9 mouse cellular contexts compared by ENCODE assay signal in the genomic region with DNA sequence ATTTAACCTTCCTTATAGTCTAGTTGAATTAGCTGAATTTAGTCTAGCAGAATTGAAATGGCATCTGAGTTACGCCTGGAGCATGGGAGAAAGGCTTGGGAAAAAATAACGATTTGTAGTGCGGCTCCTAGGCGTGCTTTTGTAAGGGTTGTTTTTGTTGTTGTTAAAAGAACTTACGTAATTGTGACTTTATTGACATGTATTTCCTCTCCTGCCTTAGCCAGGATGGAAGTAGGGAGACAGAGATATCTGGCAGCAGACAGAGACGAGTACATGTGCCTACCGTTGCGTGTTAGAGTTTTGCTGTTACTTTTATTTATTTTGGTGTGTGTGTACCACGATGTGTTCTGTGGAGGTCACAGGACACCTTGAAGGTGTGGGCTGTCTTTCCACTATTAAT. TPM values are rescaled to one million over a fixed set of nuclear protein-coding genes. Genes with fewer than 3 reads are reported as not detected.
A peak's percentile ranks its signal among the peaks of the same experiment; 100 is the strongest.
DNase-seq lines count a peak whose midpoint lies in the region; ATAC-seq and TF ChIP-seq lines count a peak whose summit lies in the region.
"Had no signal": no experiment of that assay in that cellular context is flagged by ENCODE, and none has a peak within 500 bp of the region (broad histone marks: within the 10 kb centered on the region; RNA-seq: fewer than 3 reads in every experiment).

No protein-coding gene starts in this region.

- no peak overlapping the region for H3K27ac ChIP-seq in heart, postnatal 0 days (ENCODE audit: low read depth)
- H3K27ac ChIP-seq in embryonic facial prominence, embryonic 10.5 days (replicated peaks), result no peak overlapping the region
- no peak overlapping the region for H3K27ac ChIP-seq in hindbrain, embryonic 14.5 days
- no peak overlapping the region for H3K27ac ChIP-seq in midbrain, embryonic 12.5 days (replicated peaks)

- no peak for ATAC-seq in heart, postnatal 0 days (ENCODE audit: insufficient read depth, low read depth)
- no peak for ATAC-seq in hindbrain, embryonic 14.5 days (ENCODE audit: low FRiP score)
- ATAC-seq in midbrain, embryonic 12.5 days (ENCODE audit: low FRiP score, low read depth), result no peak

- no peak for DNase-seq in heart, postnatal 0 days (ENCODE audit: low spot score)
- DNase-seq in heart, adult 9 months (ENCODE audit: low spot score in 2 of 2), result no peak
- no peak for DNase-seq in embryonic facial prominence, embryonic 10.5 days (ENCODE audit: low spot score)
- DNase-seq in hindbrain, embryonic 14.5 days (ENCODE audit: low spot score), result no peak
- DNase-seq in adrenal gland, postnatal 36 days, result no peak
- no peak for DNase-seq in adrenal gland, adult 2 months
- DNase-seq in gastrocnemius, postnatal 36 days, result no peak
- DNase-seq: kidney, postnatal 10 days had no signal

- no peak for TF ChIP-seq CTCF in heart, postnatal 0 days (IDR thresholded peaks at IDR 0.05; ENCODE audit: low read depth)

- H3K4me3 ChIP-seq in heart, postnatal 0 days (ENCODE audit: low read depth, low read length), result peak overlapping the region; percentile 96
- H3K4me3 ChIP-seq in embryonic facial prominence, embryonic 10.5 days, result peak overlapping the region; percentile 99
- H3K4me3 ChIP-seq in hindbrain, embryonic 14.5 days (replicated peaks; ENCODE audit: low read length), result peak overlapping the region; percentile 88
- H3K4me3 ChIP-seq in midbrain, embryonic 12.5 days, result peak overlapping the region; percentile 96

- 0 out of 2 replicates have a peak overlapping the region, but pooled peaks have one; percentile 98 for H3K9ac ChIP-seq in heart, postnatal 0 days (replicated peaks; ENCODE audit: low read depth, low read length)
- H3K9ac ChIP-seq in hindbrain, embryonic 14.5 days, result peak overlapping the region; percentile 96
- peak overlapping the region; percentile 96 for H3K9ac ChIP-seq in midbrain, embryonic 12.5 days (replicated peaks)

- H3K36me3 ChIP-seq in heart, postnatal 0 days (replicated peaks; ENCODE audit: control insufficient read depth, insufficient read depth, low read length), result no peaks in the 10 kb centered on the region
- H3K36me3 ChIP-seq in embryonic facial prominence, embryonic 10.5 days (replicated peaks), result no peaks in the 10 kb centered on the region
- H3K36me3 ChIP-seq in hindbrain, embryonic 14.5 days (replicated peaks; ENCODE audit: control insufficient read depth, insufficient read depth), result no peaks in the 10 kb centered on the region
- H3K36me3 ChIP-seq in midbrain, embryonic 12.5 days, result no peaks in the 10 kb centered on the region

- no peaks in the 10 kb centered on the region for H3K27me3 ChIP-seq in heart, postnatal 0 days (ENCODE audit: control insufficient read depth, insufficient read depth, low read length)
- no peaks in the 10 kb centered on the region for H3K27me3 ChIP-seq in embryonic facial prominence, embryonic 10.5 days (replicated peaks; ENCODE audit: low read depth, poor library complexity, severe bottlenecking)
- no peaks in the 10 kb centered on the region for H3K27me3 ChIP-seq in hindbrain, embryonic 14.5 days (ENCODE audit: control insufficient read depth, insufficient read depth, low read length)
- H3K27me3 ChIP-seq in midbrain, embryonic 12.5 days, result no peaks in the 10 kb centered on the region

- H3K4me1 ChIP-seq in heart, postnatal 0 days (ENCODE audit: control insufficient read depth, insufficient read depth), result peaks cover 23% of the 10 kb centered on the region
- H3K4me1 ChIP-seq in embryonic facial prominence, embryonic 10.5 days, result peaks cover 61% of the 10 kb centered on the region
- peaks cover 37% of the 10 kb centered on the region for H3K4me1 ChIP-seq in hindbrain, embryonic 14.5 days (replicated peaks; ENCODE audit: control insufficient read depth, insufficient read depth, low read length)
- H3K4me1 ChIP-seq in midbrain, embryonic 12.5 days, result peaks cover 36% of the 10 kb centered on the region

- H3K4me2 ChIP-seq in heart, postnatal 0 days (ENCODE audit: low read depth, low read length), result peak overlapping the region; percentile 91
- peak overlapping the region; percentile 83 for H3K4me2 ChIP-seq in hindbrain, embryonic 14.5 days (replicated peaks)
- H3K4me2 ChIP-seq in midbrain, embryonic 12.5 days (replicated peaks), result peak overlapping the region; percentile 82

- no peak for TF ChIP-seq EP300 in heart, postnatal 0 days (IDR thresholded peaks at IDR 0.05; ENCODE audit: low read depth)

- WGBS in heart, postnatal 0 days, result 51% methylated on average over 9 of the region's 9 CpGs
- WGBS in embryonic facial prominence, embryonic 10.5 days, result 51% methylated on average over 9 of the region's 9 CpGs
- WGBS in hindbrain, embryonic 14.5 days, result 62% methylated on average over 9 of the region's 9 CpGs
- WGBS in midbrain, embryonic 12.5 days, result 69% methylated on average over 9 of the region's 9 CpGs

- no peaks in the 10 kb centered on the region for H3K9me3 ChIP-seq in heart, postnatal 0 days (replicated peaks; ENCODE audit: control insufficient read depth, low read length)
- no peaks in the 10 kb centered on the region for H3K9me3 ChIP-seq in embryonic facial prominence, embryonic 10.5 days
- no peaks in the 10 kb centered on the region for H3K9me3 ChIP-seq in hindbrain, embryonic 14.5 days (ENCODE audit: control insufficient read depth, low read length)
- no peaks in the 10 kb centered on the region for H3K9me3 ChIP-seq in midbrain, embryonic 12.5 days

- intact Hi-C loops in gastrocnemius, postnatal 36 days (cut with DNase I), result no loop called here

RNA-seq across cellular contexts. Expression of gene Ryk, which starts 1.6 kb away (rescaled TPM):
- total RNA-seq in heart, postnatal 0 days (2014; rRNA removed; ENCODE audit: low replicate concordance), result 60.2 and 66.1 TPM in 2 replicates
- 8.2 and 8.8 TPM in 2 replicates for polyA plus RNA-seq in heart, postnatal 0 days (2015; fragmentation: Nextera tagmentation; extraction: Ambion mirVana)
- 15.8 and 15.9 TPM in 2 replicates for polyA plus RNA-seq in embryonic facial prominence, embryonic 10.5 days (2016; fragmentation: Nextera tagmentation; extraction: Ambion mirVana)
- 14.1 and 14.5 TPM in 2 replicates for polyA plus RNA-seq in hindbrain, embryonic 14.5 days (2014; fragmentation: Nextera tagmentation; extraction: Ambion mirVana)
- polyA plus RNA-seq in midbrain, embryonic 12.5 days (2016; fragmentation: Nextera tagmentation; extraction: Ambion mirVana), result 15.7 and 17.0 TPM in 2 replicates
- 10 to 100 TPM; 61.3 to 71.5 TPM for total RNA-seq in adrenal gland, postnatal 36 days (2021)
- 10 to 100 TPM; 53.8 to 71.2 TPM for total RNA-seq in adrenal gland, adult 2 months (2021)
- 28.6 and 30.7 TPM in 2 replicates for polyA plus RNA-seq in adrenal gland, adult 2 months (2012; rRNA removed)
- 10 to 100 TPM; 40.7 to 46.7 TPM for total RNA-seq in gastrocnemius, postnatal 36 days (2021)
